Mouse (Mus musculus): ENCODE measurements around the gene Olfr465-ps1.
A peak's percentile ranks its signal among the peaks of the same experiment; 100 is the strongest.

Gene Olfr465-ps1

DNA sequence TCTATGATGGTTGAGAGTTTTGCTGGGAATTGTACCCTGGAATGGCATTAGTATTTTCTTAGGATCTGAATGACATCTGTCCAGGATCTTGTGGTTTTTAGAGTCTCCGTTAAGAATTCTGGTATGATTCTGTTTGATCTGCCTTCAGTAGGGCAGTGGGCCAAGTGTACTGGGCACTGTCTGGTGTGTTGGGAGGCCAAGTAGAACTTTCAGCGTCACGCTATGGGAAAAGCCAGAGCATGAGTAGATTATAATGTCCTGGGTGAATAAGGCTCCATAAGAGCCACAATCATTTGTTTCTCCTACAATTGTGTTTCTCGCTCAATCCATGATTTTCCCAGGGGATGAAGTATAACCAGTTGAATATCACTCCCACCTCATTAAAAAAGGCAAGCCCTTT, at the start of gene Olfr465-ps1:
Gene Olfr465-ps1 (plus strand): TSS at position 301 of the 400 bp plus-strand sequence.
- DNase-seq (ENCODE audit: low read depth), result no peak

DNA sequence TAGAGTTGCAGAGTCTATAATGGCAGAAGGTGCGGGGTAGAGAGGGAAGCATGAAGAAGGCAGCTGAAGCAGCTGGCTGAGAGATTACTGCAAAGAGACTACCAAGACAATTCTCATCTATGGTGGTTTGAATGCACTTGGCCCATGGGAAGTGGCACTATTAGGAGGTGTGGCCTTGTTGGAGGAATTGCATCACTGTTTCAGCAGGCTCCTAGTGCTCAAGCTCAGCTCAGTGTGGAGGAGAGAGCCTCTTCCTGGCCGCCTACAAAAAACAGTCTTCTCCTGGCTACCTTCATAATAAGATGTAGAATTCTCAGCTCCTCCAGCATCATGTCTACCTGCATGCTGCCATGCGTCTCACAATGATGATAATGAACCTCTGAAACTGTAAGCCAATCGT, 42.0 kb upstream of the Olfr465-ps1 start:
- no peak for DNase-seq (ENCODE audit: low read depth)

DNA sequence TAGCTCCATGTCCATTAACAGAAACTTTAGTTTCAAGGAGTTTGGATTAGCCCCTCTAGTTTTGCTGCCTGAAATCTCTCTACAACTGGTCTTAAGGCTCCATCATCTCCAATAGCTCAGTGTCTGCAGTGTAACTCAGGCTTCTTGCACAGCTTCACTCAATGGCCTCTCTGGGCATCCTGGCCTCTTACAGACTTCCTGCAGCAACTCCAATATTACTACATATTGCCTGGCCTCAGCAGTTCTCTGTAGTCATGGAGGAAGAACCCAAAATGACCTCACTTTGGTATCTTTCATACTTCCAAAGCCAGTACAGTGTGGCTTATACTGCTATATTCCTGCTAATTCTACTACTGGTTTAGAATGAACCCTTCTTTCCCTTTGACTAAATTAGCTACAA, 40.9 kb upstream of the Olfr465-ps1 start:
- no peak for DNase-seq (ENCODE audit: low read depth)

DNA sequence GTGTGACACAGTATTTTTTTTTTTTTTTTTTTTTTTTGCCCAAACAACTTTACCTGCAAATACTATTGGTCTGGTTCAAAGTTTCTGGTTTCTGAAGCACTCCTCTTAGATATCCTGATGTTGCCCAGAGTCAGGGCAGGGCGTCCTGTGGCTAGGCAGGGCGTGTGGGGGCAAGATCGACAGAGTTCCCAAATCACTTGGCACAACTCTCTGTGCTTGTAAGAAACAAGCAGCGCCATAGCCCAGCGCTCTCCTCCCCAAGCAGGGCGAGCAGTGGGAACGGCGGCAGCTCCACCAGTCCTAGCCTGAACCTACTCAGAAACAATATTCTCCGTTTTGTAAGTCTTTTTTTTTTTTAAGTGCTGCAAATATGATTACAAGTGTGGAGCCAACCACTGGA, 37.2 kb upstream of the Olfr465-ps1 start:
- no peak for DNase-seq (ENCODE audit: low read depth)

DNA sequence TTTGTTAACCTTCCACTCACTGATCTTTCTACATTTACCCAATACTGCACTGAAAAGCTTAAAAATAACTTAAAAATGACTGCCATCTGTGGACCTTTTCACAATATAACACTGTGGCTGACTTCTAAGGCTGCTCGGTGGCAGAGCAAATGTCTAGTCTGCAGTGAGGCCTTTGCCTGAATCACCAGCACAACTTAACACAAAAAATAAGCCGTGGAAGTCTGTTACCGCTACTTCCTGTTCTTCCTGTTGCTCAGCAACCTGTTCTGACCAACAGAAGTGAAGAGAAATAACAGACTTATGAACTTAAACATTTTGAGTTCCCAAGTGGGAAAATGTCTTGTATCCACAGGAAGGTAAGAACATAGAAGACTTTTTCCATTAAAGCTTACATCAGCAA, 36.7 kb upstream of the Olfr465-ps1 start:
- DNase-seq (ENCODE audit: low read depth), result peak; percentile 20

DNA sequence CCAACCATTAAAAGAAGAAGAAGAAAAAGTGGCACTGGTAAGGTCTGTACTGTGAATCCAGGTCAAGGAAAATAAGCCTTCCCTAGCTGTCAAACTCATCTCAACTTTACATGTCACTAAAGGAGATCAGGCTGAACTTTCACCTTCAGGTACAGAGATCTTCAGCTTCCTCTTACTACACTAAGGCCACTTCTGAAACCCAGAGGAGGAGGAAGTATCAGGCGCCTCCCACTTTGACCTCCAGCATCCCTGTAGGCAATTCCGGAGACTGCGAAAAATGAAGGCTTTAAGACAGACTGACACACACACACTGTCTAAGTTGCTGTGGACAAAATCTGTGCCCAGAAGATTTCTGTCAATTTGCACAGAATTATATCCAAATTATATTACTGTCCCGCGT, 25.9 kb upstream of the Olfr465-ps1 start:
- peak; percentile 69 for DNase-seq (ENCODE audit: low read depth)

DNA sequence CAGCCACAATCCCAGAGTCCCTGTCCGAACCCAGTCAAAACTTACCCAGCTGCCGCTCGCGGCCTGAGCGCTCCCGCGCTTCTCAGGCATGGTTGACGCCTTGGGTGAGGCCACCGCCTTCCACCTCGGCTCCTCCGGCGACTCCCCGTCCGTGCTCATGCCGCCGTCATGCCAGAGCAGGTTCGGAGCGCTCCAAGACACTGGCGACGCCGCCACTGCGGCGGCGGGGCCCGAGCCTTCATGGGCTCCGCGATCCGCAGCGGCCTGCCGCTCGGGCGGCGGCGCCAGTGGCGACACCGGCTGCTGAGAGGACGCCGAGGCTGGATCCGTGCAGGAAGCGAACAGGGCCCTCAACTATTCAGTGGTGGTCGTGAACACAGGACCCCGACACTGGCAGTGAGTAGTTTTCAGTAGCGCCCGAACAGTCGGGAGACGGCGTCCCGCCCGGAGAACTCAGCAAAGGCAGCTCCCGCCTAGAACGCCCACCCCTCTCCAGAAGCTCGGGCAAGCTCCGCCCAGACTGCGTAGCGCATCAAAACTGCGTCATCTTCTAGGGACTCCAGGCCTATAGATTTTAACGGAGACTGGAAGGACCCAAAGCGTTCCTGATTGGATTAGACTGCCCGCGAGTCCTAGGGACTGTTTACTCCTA, 25.3 kb upstream of the Olfr465-ps1 start, which contains the start of gene Mfsd14b:
Gene Mfsd14b (minus strand): TSS at position 517 of the 652 bp plus-strand sequence.
- peak; percentile 93 for DNase-seq (ENCODE audit: low read depth)

DNA sequence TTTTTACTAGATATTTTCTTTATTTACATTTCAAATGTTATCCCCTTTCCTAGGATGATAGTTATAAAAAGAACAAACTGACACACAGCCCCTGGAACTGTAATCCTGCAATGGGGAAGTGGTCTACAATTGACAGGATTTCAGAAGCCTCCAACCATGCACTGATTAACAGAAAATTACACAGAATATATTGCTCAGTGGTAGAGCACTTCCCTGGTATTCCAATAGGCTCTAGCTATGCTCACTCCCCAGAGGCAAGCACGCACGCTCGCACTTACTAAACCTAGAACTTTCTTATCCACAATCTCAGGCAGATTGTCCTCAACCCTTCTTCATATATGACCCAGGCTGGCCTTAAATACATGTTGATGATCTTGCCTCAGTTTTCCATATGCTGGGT, 24.6 kb upstream of the Olfr465-ps1 start:
- no peak for DNase-seq (ENCODE audit: low read depth)

DNA sequence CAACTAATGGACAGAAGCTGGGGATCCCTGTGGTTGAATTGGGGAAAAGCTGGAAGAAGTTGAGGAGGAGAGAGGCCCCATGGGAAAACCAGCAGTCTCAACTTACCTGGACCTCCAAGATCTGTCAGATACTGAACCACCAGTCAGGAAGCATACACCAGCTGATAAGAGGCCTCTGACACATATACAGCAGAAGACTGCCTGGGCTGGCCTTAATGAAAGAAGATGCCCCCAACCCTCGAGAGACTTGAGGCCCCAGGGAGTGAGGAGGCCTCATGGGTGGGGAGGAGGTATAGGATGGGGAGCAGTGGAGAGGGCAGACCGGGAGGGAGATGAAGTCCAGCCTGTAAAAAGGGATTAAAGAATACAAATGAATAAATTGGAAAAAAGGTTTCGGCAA, 16.9 kb upstream of the Olfr465-ps1 start:
- no peak for DNase-seq (ENCODE audit: low read depth)

DNA sequence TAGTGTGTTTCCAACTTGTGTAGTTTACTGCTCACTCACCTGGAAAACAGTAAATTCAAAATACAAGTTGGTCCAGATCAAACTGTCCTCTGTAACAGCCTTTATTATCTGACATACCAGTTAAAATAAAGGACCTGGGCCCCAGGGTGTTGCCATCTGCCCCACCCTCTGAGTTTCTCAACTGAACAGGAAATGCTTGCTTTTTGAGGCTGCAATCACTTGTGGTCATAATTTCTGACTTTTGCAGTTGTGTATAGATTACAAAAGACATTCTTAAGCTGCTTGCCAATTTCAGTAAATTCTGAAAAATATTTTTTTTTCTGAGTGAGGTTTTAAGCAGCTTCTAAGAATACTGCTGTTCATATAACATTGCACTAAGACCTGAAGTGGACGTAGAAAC, 15.8 kb upstream of the Olfr465-ps1 start:
- peak; percentile 71 for DNase-seq (ENCODE audit: low read depth)

DNA sequence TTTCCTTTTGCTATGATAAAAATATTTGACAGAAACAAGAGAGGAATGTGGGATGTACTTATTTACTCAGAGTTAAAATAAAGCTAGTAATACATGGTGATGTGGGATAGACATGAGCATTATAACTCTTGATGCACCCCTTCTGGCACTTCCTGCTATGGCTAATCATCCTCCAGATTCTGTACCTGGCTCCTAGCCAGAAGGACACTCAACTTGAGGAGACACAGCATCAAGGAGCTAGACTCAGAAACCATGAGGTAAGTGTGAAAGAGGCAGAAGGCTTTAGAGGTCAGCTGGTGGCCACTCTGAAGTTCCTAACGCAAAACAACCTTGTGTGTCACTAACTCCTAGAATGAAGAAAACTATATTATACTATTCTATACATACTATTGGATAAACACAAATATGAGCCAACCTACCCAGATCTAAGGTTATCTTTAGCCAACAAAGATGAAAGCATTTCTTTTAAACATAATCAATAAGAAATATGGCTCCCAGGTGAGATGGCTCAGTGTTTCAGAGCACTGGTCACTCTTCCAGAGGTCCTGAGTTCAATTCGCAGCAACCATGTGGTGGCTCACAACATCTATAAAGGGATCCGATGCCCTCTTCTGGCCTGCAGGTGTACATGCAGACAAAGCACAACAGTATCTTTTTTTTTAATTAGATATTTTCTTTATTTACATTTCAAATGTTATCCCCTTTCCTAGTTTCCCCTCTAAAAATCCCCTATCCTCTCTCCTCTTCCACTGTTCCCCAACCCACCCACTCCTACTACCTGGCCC, 10.6 kb upstream of the Olfr465-ps1 start:
- DNase-seq (ENCODE audit: low read depth), result peak; percentile 61

DNA sequence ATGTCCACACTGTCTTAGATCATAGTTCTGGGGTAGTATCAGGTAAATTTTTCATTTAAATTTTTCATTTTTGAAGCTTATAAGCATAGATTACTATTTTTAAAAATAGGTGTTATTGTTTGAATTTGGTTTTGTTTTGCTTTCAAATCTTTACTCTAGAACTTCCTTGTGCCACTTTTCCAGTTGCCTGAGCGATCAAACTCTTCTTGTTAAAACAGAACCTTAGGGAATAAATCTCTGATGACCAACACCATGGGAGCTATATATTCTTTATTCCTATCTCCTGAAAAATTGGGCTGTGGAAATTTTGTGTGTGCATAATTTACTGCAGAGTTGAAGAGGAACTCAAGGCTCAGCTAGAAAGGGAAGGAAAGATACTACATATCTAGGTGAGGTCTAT, 12.1 kb downstream of the Olfr465-ps1 start, which contains the start of gene Olfr466:
Gene Olfr466 (plus strand): TSS at position 301 of the 400 bp plus-strand sequence.
- DNase-seq (ENCODE audit: low read depth), result no peak

DNA sequence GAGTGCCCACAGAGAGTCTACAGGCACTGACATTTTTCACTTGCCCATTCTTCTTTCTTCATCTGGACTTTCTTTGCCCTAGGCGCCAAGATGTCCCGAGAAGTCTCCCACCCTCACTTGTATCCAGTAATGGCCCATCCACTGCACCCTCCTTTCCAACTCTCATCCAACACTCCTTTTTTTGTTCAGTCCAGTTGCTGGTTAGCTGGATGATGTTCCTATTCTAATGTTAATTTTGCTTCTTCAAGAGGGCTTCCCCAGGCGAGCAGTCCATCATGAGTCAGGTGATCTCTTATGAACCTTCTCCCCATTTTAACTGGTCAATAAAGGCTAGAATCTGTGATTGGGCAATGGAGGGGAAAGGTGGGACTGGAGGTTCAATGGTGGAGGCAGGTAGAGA, 36.2 kb downstream of the Olfr465-ps1 start:
- no peak for DNase-seq (ENCODE audit: low read depth)

DNA sequence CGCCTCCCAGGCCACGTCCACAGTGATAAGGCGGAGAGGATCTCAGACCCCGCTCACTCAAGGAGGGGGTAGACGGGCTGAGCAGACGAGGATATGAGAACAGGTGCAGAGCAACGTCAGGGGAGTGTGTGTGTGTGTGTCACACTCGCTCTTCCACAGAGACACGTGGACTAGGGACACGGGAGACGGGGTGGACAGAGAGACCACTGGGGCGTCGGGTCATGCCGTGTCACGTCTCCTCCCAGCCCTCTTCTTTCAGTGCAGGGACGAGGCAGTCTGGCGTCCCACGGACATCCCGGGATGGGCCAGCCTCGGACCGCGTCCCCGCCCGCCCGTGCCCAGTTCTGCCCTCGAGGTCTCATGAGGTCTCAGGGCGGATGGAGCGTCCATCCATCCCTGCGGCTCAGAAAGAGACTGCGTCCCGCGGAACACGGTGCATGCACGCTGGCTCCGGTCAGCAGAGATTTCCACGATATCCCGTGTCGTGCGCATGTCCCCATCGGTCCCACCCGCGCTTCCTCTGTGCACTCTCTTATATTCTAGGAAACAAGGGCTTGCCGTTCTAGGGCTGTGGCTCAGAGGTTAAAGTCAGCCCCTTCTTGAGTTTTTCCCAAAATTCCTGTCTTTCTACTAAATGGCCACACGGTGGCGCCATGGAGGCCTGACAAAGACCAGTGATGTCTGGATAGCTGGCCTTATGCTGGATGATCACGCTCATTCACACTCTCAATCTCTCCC, 38.0 kb downstream of the Olfr465-ps1 start:
- peak; percentile 64 for DNase-seq (ENCODE audit: low read depth)

DNA sequence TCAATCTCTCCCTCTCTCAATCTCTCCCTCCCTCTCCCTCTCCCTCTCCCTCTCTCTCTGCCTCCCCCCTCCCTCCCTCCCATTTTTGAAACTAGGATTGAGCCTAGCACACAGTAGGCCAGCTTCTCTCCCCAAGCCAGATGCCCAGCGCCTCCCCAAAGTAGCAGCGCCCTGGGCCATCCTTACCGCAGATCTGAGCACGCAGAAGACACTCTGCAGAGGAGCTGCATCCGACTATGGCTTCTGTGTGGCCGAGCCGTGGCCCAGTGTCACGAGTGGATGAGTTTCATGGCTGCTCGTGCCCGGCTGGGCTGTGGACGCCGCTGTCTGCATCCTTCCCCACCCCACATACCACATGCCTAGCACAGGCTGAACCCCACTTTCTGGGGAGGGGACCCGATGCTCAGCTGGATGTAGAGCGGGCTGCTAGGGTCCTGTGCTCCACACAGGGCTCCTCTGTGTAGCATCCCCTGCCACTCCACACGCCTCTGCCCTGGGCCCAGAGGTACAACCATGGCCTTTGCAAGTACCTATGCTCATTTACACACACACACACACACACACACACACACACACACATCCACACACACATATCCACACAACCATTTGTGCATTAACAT, 38.7 kb downstream of the Olfr465-ps1 start:
- DNase-seq (ENCODE audit: low read depth), result no peak
